In the genomic region with DNA sequence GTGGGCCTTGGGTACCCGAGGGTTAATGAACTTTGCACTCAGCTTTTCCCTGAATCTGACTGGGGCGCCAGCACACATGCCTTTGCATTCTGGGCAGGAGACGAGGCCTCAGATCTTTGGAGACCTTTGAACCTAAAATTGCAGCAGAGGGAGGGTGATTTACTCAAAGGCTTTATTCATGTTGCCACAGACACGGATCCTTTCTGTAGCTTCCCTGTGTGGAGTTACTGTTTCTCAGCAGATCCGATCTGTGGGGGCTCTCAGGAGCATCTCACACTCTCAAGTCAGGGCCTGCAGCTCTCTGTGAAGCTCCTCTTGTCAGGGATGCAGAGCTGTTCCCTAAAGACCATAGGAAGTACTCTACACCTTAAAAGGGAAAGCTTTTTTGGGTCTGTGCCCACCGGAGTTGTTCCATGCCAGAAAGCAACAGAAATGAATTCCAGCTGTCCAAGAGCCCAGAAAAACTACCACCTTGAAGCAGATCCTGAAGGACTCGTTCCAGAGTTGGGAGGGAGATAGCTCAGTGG, we compare ENCODE assay signal across 8 mouse cellular contexts. TPM values are rescaled to one million over a fixed set of nuclear protein-coding genes. Genes with fewer than 3 reads are reported as not detected.
DNase-seq lines count a peak whose midpoint lies in the region; ATAC-seq and TF ChIP-seq lines count a peak whose summit lies in the region.

No protein-coding gene starts in this region.

- WGBS in heart, embryonic 15.5 days: 29% methylated on average over 7 of the region's 7 CpGs
- 9% methylated on average over 7 of the region's 7 CpGs for WGBS in limb, embryonic 12.5 days
- WGBS in thymus, adult 2 months: 78% methylated on average over 7 of the region's 7 CpGs
- 24% methylated on average over 7 of the region's 7 CpGs for WGBS in hindbrain, embryonic 12.5 days

- no peaks in the 10 kb centered on the region for H3K9me3 ChIP-seq in heart, embryonic 15.5 days (replicated peaks)
- no peaks in the 10 kb centered on the region for H3K9me3 ChIP-seq in limb, embryonic 12.5 days
- no peaks in the 10 kb centered on the region for H3K9me3 ChIP-seq in hindbrain, embryonic 12.5 days (replicated peaks)

- no peak overlapping the region for H3K4me2 ChIP-seq in heart, embryonic 15.5 days
- no peak overlapping the region for H3K4me2 ChIP-seq in limb, embryonic 12.5 days
- no peak overlapping the region for H3K4me2 ChIP-seq in hindbrain, embryonic 12.5 days (replicated peaks)

- H3K36me3 ChIP-seq in heart, embryonic 15.5 days: no peaks in the 10 kb centered on the region
- H3K36me3 ChIP-seq in limb, embryonic 12.5 days: no peaks in the 10 kb centered on the region
- H3K36me3 ChIP-seq in thymus, adult 2 months (ENCODE audit: control insufficient read depth, insufficient read depth, low read length): no peaks in the 10 kb centered on the region
- H3K36me3 ChIP-seq in hindbrain, embryonic 12.5 days: no peaks in the 10 kb centered on the region

- no peak overlapping the region for H3K9ac ChIP-seq in heart, embryonic 15.5 days
- no peak overlapping the region for H3K9ac ChIP-seq in limb, embryonic 12.5 days (replicated peaks)
- no peak overlapping the region for H3K9ac ChIP-seq in hindbrain, embryonic 12.5 days

- no peak for TF ChIP-seq POLR2A in thymus, adult 2 months (IDR thresholded peaks at IDR 0.05; ENCODE audit: control insufficient read depth, extremely low read depth, insufficient read depth, low read length, poor library complexity)

- H3K4me1 ChIP-seq in heart, embryonic 15.5 days (replicated peaks): peaks cover 30% of the 10 kb centered on the region
- peaks cover 37% of the 10 kb centered on the region for H3K4me1 ChIP-seq in limb, embryonic 12.5 days (replicated peaks)
- no peaks in the 10 kb centered on the region for H3K4me1 ChIP-seq in thymus, adult 2 months (replicated peaks; ENCODE audit: control insufficient read depth, insufficient read depth, low read length)
- H3K4me1 ChIP-seq in hindbrain, embryonic 12.5 days: peaks cover 11% of the 10 kb centered on the region; the same call in 1 of the 2 replicates

- peak; percentile 50 to 56 for DNase-seq in cerebellum, postnatal 10 days
- peak; percentile 91 for DNase-seq in NIH3T3 (ENCODE audit: low read depth)
- DNase-seq in thymus, adult 2 months: no peak
- no peak for DNase-seq in thymus, postnatal 0 days (ENCODE audit: low spot score)

- ATAC-seq in cerebellum, adult (ENCODE audit: insufficient number of reproducible peaks, low FRiP score, low TSS enrichment): no peak
- no peak for ATAC-seq in heart, embryonic 15.5 days (replicated peaks; ENCODE audit: insufficient number of reproducible peaks, insufficient read depth, low FRiP score, low read depth)
- ATAC-seq in limb, embryonic 12.5 days (ENCODE audit: insufficient number of reproducible peaks, insufficient read depth, low FRiP score, low TSS enrichment, low read depth): no peak
- no peak for ATAC-seq in hindbrain, embryonic 12.5 days (ENCODE audit: low FRiP score)

- no peak overlapping the region for H3K4me3 ChIP-seq in heart, embryonic 15.5 days
- H3K4me3 ChIP-seq in limb, embryonic 12.5 days (replicated peaks): no peak overlapping the region
- H3K4me3 ChIP-seq in thymus, adult 2 months (ENCODE audit: control insufficient read depth, insufficient read depth, low read length): no peak overlapping the region
- H3K4me3 ChIP-seq in hindbrain, embryonic 12.5 days: no peak overlapping the region

- peak overlapping the region; percentile 54 for H3K27ac ChIP-seq in heart, embryonic 15.5 days
- H3K27ac ChIP-seq in limb, embryonic 12.5 days: peak overlapping the region; percentile 78
- H3K27ac ChIP-seq in thymus, adult 2 months (ENCODE audit: control insufficient read depth, insufficient read depth, low read length): no peak overlapping the region
- H3K27ac ChIP-seq in hindbrain, embryonic 12.5 days: no peak overlapping the region

- no peaks in the 10 kb centered on the region for H3K27me3 ChIP-seq in heart, embryonic 15.5 days
- H3K27me3 ChIP-seq in limb, embryonic 12.5 days: no peaks in the 10 kb centered on the region
- no peaks in the 10 kb centered on the region for H3K27me3 ChIP-seq in thymus, adult 2 months (ENCODE audit: control insufficient read depth, insufficient read depth, low read length)
- no peaks in the 10 kb centered on the region for H3K27me3 ChIP-seq in hindbrain, embryonic 12.5 days

- no peak for TF ChIP-seq CTCF in thymus, adult 2 months (IDR thresholded peaks at IDR 0.05; ENCODE audit: borderline replicate concordance, control insufficient read depth, extremely low read depth, insufficient read depth, low read length, poor library complexity)

RNA-seq across cellular contexts. Expression of a gene that starts 20.0 kb away (rescaled TPM):
- polyA plus RNA-seq in heart, embryonic 15.5 days (2015; fragmentation: Nextera tagmentation; extraction: Ambion mirVana): 0.09 and 0.25 TPM in 2 replicates
- polyA plus RNA-seq in limb, embryonic 12.5 days (2016; fragmentation: Nextera tagmentation; extraction: Ambion mirVana): 0.64 and 0.73 TPM in 2 replicates
- 0.65 and 0.82 TPM in 2 replicates for polyA plus RNA-seq in thymus, adult 2 months (2012; rRNA removed)
- polyA plus RNA-seq in hindbrain, embryonic 12.5 days (2016; fragmentation: Nextera tagmentation; extraction: Ambion mirVana): 0.14 and 0.31 TPM in 2 replicates
- 0.35 and 0.42 TPM in 2 replicates for polyA plus RNA-seq in thymus, postnatal 0 days (2015; fragmentation: Nextera tagmentation; extraction: Ambion mirVana)

Comparison
In these comparisons a context has a peak if more than half of its experiments do, and no peak if none do; other contexts are left out.
1. DNase-seq: peak in cerebellum, postnatal 10 days (2 of 2) and NIH3T3 (single experiment); none in thymus, adult 2 months (single experiment) and thymus, postnatal 0 days (single experiment).
2. H3K27ac ChIP-seq: peak in heart, embryonic 15.5 days (single experiment) and limb, embryonic 12.5 days (single experiment); none in thymus, adult 2 months (single experiment) and hindbrain, embryonic 12.5 days (single experiment).